Mouse (Mus musculus): ENCODE data around the gene Car1.
A peak's percentile ranks its signal among the peaks of the same experiment; 100 is the strongest.

GRCm38 (mm10) chr3:14787607-14788006 lies 20.6 kb downstream of the Car1 start:
- TF ChIP-seq ZMIZ1 (IDR thresholded peaks at IDR 0.05; ENCODE audit: low read depth, low read length) (0 out of 2 replicates have a peak, but pooled peaks have one; percentile 68), CTCF (IDR thresholded peaks at IDR 0.05 in 2 of 3, conservative IDR thresholded peaks at IDR 0.05 in 1 of 3; ENCODE audit: control insufficient read depth in 1 of 3, insufficient read depth in 1 of 3, low read depth in 2 of 3, low read length in 3 of 3, poor library complexity in 1 of 3, severe bottlenecking in 1 of 3) (no peak), POLR2A (IDR thresholded peaks at IDR 0.05; ENCODE audit: control insufficient read depth in 1 of 2, insufficient read depth in 1 of 2, low read depth in 1 of 2, low read length in 2 of 2, poor library complexity in 1 of 2) (peak in 1 of 2 experiments; percentile 34; a peak in 2 of 4 replicates), TCF12 (IDR thresholded peaks at IDR 0.05; ENCODE audit: low read depth, low read length) (no peak), EP300 (IDR thresholded peaks at IDR 0.05; ENCODE audit: low read depth in 1 of 2, low read length in 2 of 2) (no peak), MAX (IDR thresholded peaks at IDR 0.05; ENCODE audit: low read length) (no peak), NRF1 (IDR thresholded peaks at IDR 0.05; ENCODE audit: insufficient read depth, low read depth, low read length, poor library complexity, severe bottlenecking) (no peak), ZKSCAN1 (IDR thresholded peaks at IDR 0.05; ENCODE audit: low read depth, low read length) (no peak), CHD2 (IDR thresholded peaks at IDR 0.05; ENCODE audit: low read length) (no peak)
